17 mouse cellular contexts compared by ENCODE assay signal in genomic region chr7:96870473-96870872, GRCm38 (mm10).
DNase-seq lines count a peak whose midpoint lies in the region; ATAC-seq lines count a peak whose summit lies in the region.
"Had no signal": no experiment of that assay in that cellular context is flagged by ENCODE, and none has a peak within 500 bp of the region (broad histone marks: within the 10 kb centered on the region; RNA-seq: fewer than 3 reads in every experiment).

No protein-coding gene starts in this region.

- no peak for DNase-seq in hindbrain, embryonic 10.5 days (ENCODE audit: low spot score)
- DNase-seq in CD4-positive, CD25-positive, alpha-beta regulatory T cell, adult 2 months (ENCODE audit: low read depth, low spot score): peak; percentile 56
- DNase-seq in splenic B cell, adult 2 months (ENCODE audit: low read depth, low spot score): peak; percentile 54
- DNase-seq in layer of hippocampus, postnatal 36 days: no peak
- DNase-seq in frontal cortex, postnatal 10 days (ENCODE audit: low spot score in 2 of 2): no peak
- DNase-seq: adrenal gland, postnatal 14 days; kidney, adult 2 months; kidney, postnatal 14 days; lung, postnatal 14 days had no signal

- H3K4me2 ChIP-seq in hindbrain, embryonic 15.5 days: no peak overlapping the region
- no peak overlapping the region for H3K4me2 ChIP-seq in forebrain, embryonic 16.5 days (ENCODE audit: low read length)
- H3K4me2 ChIP-seq: embryonic facial prominence, embryonic 12.5 days; limb, embryonic 12.5 days; liver, embryonic 15.5 days; neural tube, embryonic 12.5 days had no signal

- no peak for ATAC-seq in hindbrain, embryonic 15.5 days (ENCODE audit: low FRiP score, low read depth)
- ATAC-seq in forebrain, embryonic 16.5 days: no peak
- ATAC-seq: activated CD4-positive, CD25-positive, alpha-beta regulatory T cell, adult 4 months had no signal

- peaks cover 8% of the 10 kb centered on the region; the same call in 1 of the 2 replicates for H3K36me3 ChIP-seq in hindbrain, embryonic 15.5 days
- peaks cover 86% of the 10 kb centered on the region for H3K36me3 ChIP-seq in hindbrain, embryonic 10.5 days
- H3K36me3 ChIP-seq in forebrain, embryonic 16.5 days (ENCODE audit: control insufficient read depth, insufficient read depth): peaks cover 16% of the 10 kb centered on the region
- H3K36me3 ChIP-seq in splenic B cell, adult 2 months (ENCODE audit: control insufficient read depth, insufficient read depth, low read length, poor library complexity, severe bottlenecking): no peaks in the 10 kb centered on the region
- H3K36me3 ChIP-seq: liver, embryonic 15.5 days had no signal

- 71% methylated on average over 8 of the region's 8 CpGs for WGBS in hindbrain, embryonic 15.5 days
- WGBS in hindbrain, embryonic 10.5 days: 92% methylated on average over 8 of the region's 8 CpGs
- 66% methylated on average over 8 of the region's 8 CpGs for WGBS in forebrain, embryonic 16.5 days

- no peaks in the 10 kb centered on the region for H3K27me3 ChIP-seq in hindbrain, embryonic 15.5 days
- no peaks in the 10 kb centered on the region for H3K27me3 ChIP-seq in hindbrain, embryonic 10.5 days (ENCODE audit: insufficient read depth, poor library complexity, severe bottlenecking)
- H3K27me3 ChIP-seq in forebrain, embryonic 16.5 days (replicated peaks; ENCODE audit: control insufficient read depth, insufficient read depth, low read length): no peaks in the 10 kb centered on the region
- H3K27me3 ChIP-seq in splenic B cell, adult 2 months (ENCODE audit: control insufficient read depth, insufficient read depth, low read length, poor library complexity, severe bottlenecking): no peaks in the 10 kb centered on the region
- H3K27me3 ChIP-seq: embryonic facial prominence, embryonic 12.5 days; limb, embryonic 12.5 days; liver, embryonic 15.5 days; neural tube, embryonic 12.5 days had no signal

- peak overlapping the region; percentile 19; the same call in 1 of the 2 replicates for H3K27ac ChIP-seq in hindbrain, embryonic 15.5 days (replicated peaks)
- H3K27ac ChIP-seq in hindbrain, embryonic 10.5 days: no peak overlapping the region
- peak overlapping the region; percentile 82 for H3K27ac ChIP-seq in forebrain, embryonic 16.5 days (ENCODE audit: low read length)
- H3K27ac ChIP-seq: left cerebral cortex, adult 2 months; limb, embryonic 12.5 days; liver, embryonic 15.5 days; neural tube, embryonic 12.5 days had no signal

- no peak overlapping the region for H3K4me3 ChIP-seq in hindbrain, embryonic 15.5 days
- H3K4me3 ChIP-seq in hindbrain, embryonic 10.5 days: no peak overlapping the region
- no peak overlapping the region for H3K4me3 ChIP-seq in forebrain, embryonic 16.5 days (replicated peaks; ENCODE audit: low read length)
- H3K4me3 ChIP-seq: embryonic facial prominence, embryonic 12.5 days; left cerebral cortex, adult 2 months; limb, embryonic 12.5 days; liver, embryonic 15.5 days; neural tube, embryonic 12.5 days had no signal

- H3K9ac ChIP-seq in hindbrain, embryonic 15.5 days: no peak overlapping the region
- no peak overlapping the region for H3K9ac ChIP-seq in forebrain, embryonic 16.5 days (replicated peaks; ENCODE audit: low read depth, low read length)
- H3K9ac ChIP-seq: embryonic facial prominence, embryonic 12.5 days; limb, embryonic 12.5 days; liver, embryonic 15.5 days; neural tube, embryonic 12.5 days had no signal

- no peaks in the 10 kb centered on the region for H3K9me3 ChIP-seq in hindbrain, embryonic 15.5 days
- H3K9me3 ChIP-seq in hindbrain, embryonic 10.5 days: no peaks in the 10 kb centered on the region
- no peaks in the 10 kb centered on the region for H3K9me3 ChIP-seq in forebrain, embryonic 16.5 days (ENCODE audit: control insufficient read depth, low read length)
- H3K9me3 ChIP-seq: embryonic facial prominence, embryonic 12.5 days; limb, embryonic 12.5 days; liver, embryonic 15.5 days; neural tube, embryonic 12.5 days had no signal

- H3K4me1 ChIP-seq in hindbrain, embryonic 15.5 days (replicated peaks): peaks cover 18% of the 10 kb centered on the region
- H3K4me1 ChIP-seq in hindbrain, embryonic 10.5 days (replicated peaks): peaks cover 12% of the 10 kb centered on the region
- peaks cover 26% of the 10 kb centered on the region for H3K4me1 ChIP-seq in forebrain, embryonic 16.5 days (replicated peaks; ENCODE audit: control insufficient read depth, insufficient read depth, low read length)
- H3K4me1 ChIP-seq: embryonic facial prominence, embryonic 12.5 days; liver, embryonic 15.5 days had no signal

Comparison
In these comparisons a context has a peak if more than half of its experiments do, and no peak if none do; other contexts are left out.
1. DNase-seq: peak in CD4-positive, CD25-positive, alpha-beta regulatory T cell, adult 2 months (single experiment) and splenic B cell, adult 2 months (single experiment); none in hindbrain, embryonic 10.5 days (single experiment), layer of hippocampus, postnatal 36 days (0 of 2) and frontal cortex, postnatal 10 days (0 of 2).